Mouse (Mus musculus): ENCODE measurements around the gene Mpp3.

GRCm38 (mm10) chr11:102029304-102029703 lies 1.0 kb upstream of the Mpp3 start:
- no peak for TF ChIP-seq POLR2A (IDR thresholded peaks at IDR 0.05; ENCODE audit: extremely low read depth, insufficient read depth, low read length)
- no peak for TF ChIP-seq CTCF (IDR thresholded peaks at IDR 0.05; ENCODE audit: extremely low read depth, insufficient read depth, low read length)

Measured in cortical plate, adult 2 months (tissue).